Mouse (Mus musculus) adrenal gland, adult 10 weeks (tissue): Measurements from ENCODE around the gene Pradc1. TPM values are rescaled to one million over a fixed set of nuclear protein-coding genes. Genes with fewer than 3 reads are reported as not detected.

Experiments used
- polyA plus RNA-seq: library from polyadenylated mRNA; stranded (reverse); fragments of 350-450 nt; fragmentation: Illumina TruSeq; extraction: RNeasy Lipid Tissue Mini Kit (QIAGEN cat#74804); gene quantifications from one replicate; pipeline ENCODE4 v1.2.3, GENCODE M21; 2014; ENCODE audit warnings: low read depth, low replicate concordance

The Pradc1 gene
- polyA plus RNA-seq, result 3.1 TPM

DNA sequence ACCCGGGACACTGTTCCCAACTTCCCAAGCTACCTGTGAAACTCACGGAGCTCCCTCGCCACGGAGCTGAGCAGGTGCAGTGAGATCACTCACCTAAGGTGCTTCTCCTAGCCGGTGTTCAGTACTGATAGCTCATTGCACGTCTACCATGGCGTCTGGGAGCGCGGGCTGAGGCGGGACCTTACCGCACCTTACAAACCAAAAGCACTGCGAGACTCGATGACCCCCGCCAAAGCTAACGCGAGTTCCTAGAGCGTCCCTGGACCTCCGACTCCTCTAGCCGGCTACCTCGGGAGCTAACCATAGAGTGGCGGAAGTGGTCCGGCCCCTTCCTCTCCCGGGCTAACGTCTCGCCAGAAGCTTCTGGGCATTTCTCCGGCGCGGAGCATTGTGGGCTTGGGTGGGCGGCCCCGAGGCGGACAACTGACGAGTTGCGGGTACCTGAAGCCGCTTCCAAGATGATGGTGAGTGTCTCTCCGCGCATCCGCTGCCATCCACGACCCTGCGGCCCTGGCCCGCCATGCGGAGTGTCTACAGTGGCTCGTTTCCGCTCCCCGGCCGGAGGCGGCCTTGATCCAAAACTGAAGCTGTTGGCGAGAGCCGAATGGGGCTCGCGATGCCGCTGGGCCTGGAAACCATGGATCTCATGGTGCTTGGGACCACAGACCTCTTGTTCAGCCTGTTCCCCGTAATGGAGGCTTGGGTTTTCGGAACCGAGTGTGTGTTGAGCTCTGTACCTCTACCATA is at the start of gene Pradc1:
Pradc1 (minus strand) TSS at position 307 of the 747 bp plus-strand sequence.

GRCm38 (mm10) chr6:85450697-85451663 is 790 bp downstream of the Pradc1 start, which contains the start of gene Cct7:
Gene Cct7 (plus strand): TSS chr6:85451514.

GRCm38 (mm10) chr6:85431842-85432431 is 19.8 kb downstream of the Pradc1 start, which contains the start of gene Smyd5:
Gene Smyd5 (plus strand): TSS chr6:85431989.

GRCm38 (mm10) chr6:85423836-85424379 is 27.9 kb downstream of the Pradc1 start, which contains the start of gene Noto:
Gene Noto (plus strand): TSS chr6:85423886.

Other genes with a start within 250 kb of the Pradc1 start
- 3.2 TPM for gene Sfxn5, start 118.5 kb downstream of the Pradc1 start, polyA plus RNA-seq
- 4.0 TPM for gene Rab11fip5, start 77.3 kb downstream of the Pradc1 start, polyA plus RNA-seq
- not detected for gene Noto, start 28.1 kb downstream of the Pradc1 start, polyA plus RNA-seq
- gene Smyd5, start 20.0 kb downstream of the Pradc1 start, polyA plus RNA-seq, result 4.1 TPM
- 127 TPM for gene Cct7, start 456 bp downstream of the Pradc1 start, polyA plus RNA-seq
- gene Fbxo41, start 51.0 kb upstream of the Pradc1 start, polyA plus RNA-seq, result not detected
- gene Egr4, start 61.6 kb upstream of the Pradc1 start, polyA plus RNA-seq, result not detected
- gene Alms1, start 135.6 kb upstream of the Pradc1 start, polyA plus RNA-seq, result 11.3 TPM